Mouse (Mus musculus): Measurements from ENCODE around the gene Dchs2. TPM values are rescaled to one million over a fixed set of nuclear protein-coding genes. Genes with fewer than 3 reads are reported as not detected.

Gene Dchs2
- polyA plus RNA-seq, 1 experiment: 0.05 TPM

- no peak for DNase-seq (ENCODE audit: low read depth in 1 of 2, low spot score in 2 of 2)
- Histone ChIP-seq H3K4me3 (ENCODE audit: extremely low read depth, insufficient read depth, insufficient read length) (no peak overlapping the region), H3K4me1 (ENCODE audit: control insufficient read depth, insufficient read depth, insufficient read length) (no peaks in the 10 kb centered on the region), H3K36me3 (ENCODE audit: control insufficient read depth, insufficient read depth, low read length) (no peaks in the 10 kb centered on the region), H3K27me3 (ENCODE audit: control insufficient read depth, insufficient read depth, low read length) (no peaks in the 10 kb centered on the region), H3K27ac (ENCODE audit: insufficient read depth, low read length) (no peak overlapping the region)
- TF ChIP-seq CTCF (IDR thresholded peaks at IDR 0.05; ENCODE audit: extremely low read depth, insufficient read depth, insufficient read length, insufficient replicate concordance): no peak
- TF ChIP-seq POLR2A (IDR thresholded peaks at IDR 0.05; ENCODE audit: low read depth, low read length): no peak
- WGBS: 59% methylated on average over 3 of the region's 3 CpGs
Observed at GRCm38 (mm10) chr3:83148508-83148907, 20.8 kb downstream of the Dchs2 start.

DNA sequence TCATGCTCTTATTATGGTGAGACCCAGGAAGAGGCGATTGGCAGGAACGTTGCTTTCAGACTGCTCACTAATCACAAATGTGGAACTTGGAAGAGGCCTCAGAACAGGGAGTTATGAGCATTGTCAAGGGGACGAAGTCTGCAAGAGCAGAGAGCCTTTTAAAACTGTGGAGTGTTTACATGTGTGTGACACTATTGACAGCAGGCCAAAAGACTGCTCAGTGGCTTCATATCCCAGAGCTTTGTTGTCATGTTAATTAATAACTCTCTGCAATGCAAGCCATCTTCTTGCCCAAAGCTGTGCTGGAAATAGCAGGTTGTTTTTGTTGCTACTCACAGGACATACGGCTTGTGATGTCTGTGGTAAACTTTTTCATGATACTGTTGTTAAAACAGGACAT lies 27.9 kb downstream of the Dchs2 start:
- Histone ChIP-seq H3K36me3 (ENCODE audit: control insufficient read depth, insufficient read depth, low read length) (no peaks in the 10 kb centered on the region), H3K27me3 (ENCODE audit: control insufficient read depth, insufficient read depth, low read length) (no peaks in the 10 kb centered on the region), H3K4me3 (ENCODE audit: extremely low read depth, insufficient read depth, insufficient read length) (no peak overlapping the region), H3K4me1 (ENCODE audit: control insufficient read depth, insufficient read depth, insufficient read length) (no peaks in the 10 kb centered on the region), H3K27ac (ENCODE audit: insufficient read depth, low read length) (no peak overlapping the region)
- 50% methylated on average over 4 of the region's 4 CpGs for WGBS
- TF ChIP-seq POLR2A (IDR thresholded peaks at IDR 0.05; ENCODE audit: low read depth, low read length) (no peak), CTCF (IDR thresholded peaks at IDR 0.05; ENCODE audit: extremely low read depth, insufficient read depth, insufficient read length, insufficient replicate concordance) (no peak)
- no peak for DNase-seq (ENCODE audit: low read depth in 1 of 2, low spot score in 2 of 2)

DNA sequence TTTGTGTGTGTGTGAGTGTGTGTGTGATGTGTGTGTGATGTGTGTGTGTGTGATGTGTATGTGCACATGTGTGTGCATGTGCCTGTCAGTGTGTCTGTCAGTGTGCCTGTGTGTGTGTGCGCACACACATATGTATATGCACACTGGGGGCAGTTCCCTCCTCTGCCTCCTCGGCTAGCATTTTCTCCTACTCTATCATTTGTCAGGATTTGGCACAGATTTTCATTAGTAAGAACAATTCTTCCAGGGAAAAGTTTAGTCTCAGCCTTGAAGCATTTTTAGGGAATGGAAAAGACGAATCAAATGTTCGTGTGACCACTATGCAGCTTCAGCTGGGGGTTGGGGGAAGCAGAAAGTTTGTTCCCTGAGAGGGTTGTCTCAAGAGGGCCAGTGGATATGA lies 28.4 kb downstream of the Dchs2 start:
- Histone ChIP-seq H3K36me3 (ENCODE audit: control insufficient read depth, insufficient read depth, low read length) (no peaks in the 10 kb centered on the region), H3K27ac (ENCODE audit: insufficient read depth, low read length) (no peak overlapping the region), H3K4me3 (ENCODE audit: extremely low read depth, insufficient read depth, insufficient read length) (no peak overlapping the region), H3K27me3 (ENCODE audit: control insufficient read depth, insufficient read depth, low read length) (no peaks in the 10 kb centered on the region), H3K4me1 (ENCODE audit: control insufficient read depth, insufficient read depth, insufficient read length) (no peaks in the 10 kb centered on the region)
- TF ChIP-seq POLR2A (IDR thresholded peaks at IDR 0.05; ENCODE audit: low read depth, low read length): no peak
- no peak for TF ChIP-seq CTCF (IDR thresholded peaks at IDR 0.05; ENCODE audit: extremely low read depth, insufficient read depth, insufficient read length, insufficient replicate concordance)
- DNase-seq (ENCODE audit: low read depth in 1 of 2, low spot score in 2 of 2): no peak
- 83% methylated on average over 4 of the region's 4 CpGs for WGBS

- WGBS: 86% methylated on average over 6 of the region's 6 CpGs
- no peaks in the 10 kb centered on the region for H3K4me1 ChIP-seq (ENCODE audit: control insufficient read depth, insufficient read depth, insufficient read length)
Observed at GRCm38 (mm10) chr3:83161542-83162231, 33.9 kb downstream of the Dchs2 start.

DNA sequence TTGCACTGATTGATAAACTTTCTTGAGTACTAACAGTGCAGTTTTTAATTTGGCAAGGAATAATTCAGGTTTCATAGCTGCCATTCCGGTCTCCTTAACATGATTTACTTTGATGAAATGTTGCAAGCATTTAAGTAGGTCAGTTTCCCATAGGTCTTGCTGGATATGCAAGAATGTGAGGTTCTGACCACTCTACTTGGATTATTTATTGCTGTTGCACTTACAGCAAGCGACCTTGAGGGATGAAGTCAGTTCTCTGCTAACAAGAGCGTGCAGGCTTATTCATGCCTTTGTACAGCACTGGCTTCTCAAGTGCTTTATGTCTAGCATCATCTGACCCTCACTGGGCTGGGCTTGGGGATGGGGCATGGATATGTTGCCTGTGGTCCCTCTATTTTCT lies 35.9 kb downstream of the Dchs2 start:
- Histone ChIP-seq H3K4me3 (ENCODE audit: extremely low read depth, insufficient read depth, insufficient read length) (no peak overlapping the region), H3K4me1 (ENCODE audit: control insufficient read depth, insufficient read depth, insufficient read length) (no peaks in the 10 kb centered on the region), H3K36me3 (ENCODE audit: control insufficient read depth, insufficient read depth, low read length) (no peaks in the 10 kb centered on the region), H3K27ac (ENCODE audit: insufficient read depth, low read length) (no peak overlapping the region), H3K27me3 (ENCODE audit: control insufficient read depth, insufficient read depth, low read length) (no peaks in the 10 kb centered on the region)
- 82% methylated on average over 3 of the region's 3 CpGs for WGBS
- DNase-seq (ENCODE audit: low read depth in 1 of 2, low spot score in 2 of 2): no peak
- TF ChIP-seq CTCF (IDR thresholded peaks at IDR 0.05; ENCODE audit: extremely low read depth, insufficient read depth, insufficient read length, insufficient replicate concordance) (no peak), POLR2A (IDR thresholded peaks at IDR 0.05; ENCODE audit: low read depth, low read length) (no peak)

More at GRCm38 (mm10) chr3:83161542-83162231, 33.9 kb downstream of the Dchs2 start:
- no peak for DNase-seq (ENCODE audit: low read depth in 1 of 2, low spot score in 2 of 2)
- no peaks in the 10 kb centered on the region for H3K36me3 ChIP-seq (ENCODE audit: control insufficient read depth, insufficient read depth, low read length)
- no peak overlapping the region for H3K27ac ChIP-seq (ENCODE audit: insufficient read depth, low read length)
- no peak overlapping the region for H3K4me3 ChIP-seq (ENCODE audit: extremely low read depth, insufficient read depth, insufficient read length)
- TF ChIP-seq POLR2A (IDR thresholded peaks at IDR 0.05; ENCODE audit: low read depth, low read length) (no peak), CTCF (IDR thresholded peaks at IDR 0.05; ENCODE audit: extremely low read depth, insufficient read depth, insufficient read length, insufficient replicate concordance) (no peak)
- H3K27me3 ChIP-seq (ENCODE audit: control insufficient read depth, insufficient read depth, low read length): no peaks in the 10 kb centered on the region

- no peak for TF ChIP-seq POLR2A (IDR thresholded peaks at IDR 0.05; ENCODE audit: low read depth, low read length)
- no peak for TF ChIP-seq CTCF (IDR thresholded peaks at IDR 0.05; ENCODE audit: extremely low read depth, insufficient read depth, insufficient read length, insufficient replicate concordance)
- DNase-seq (ENCODE audit: low read depth in 1 of 2, low spot score in 2 of 2): no peak
- H3K27ac ChIP-seq (ENCODE audit: insufficient read depth, low read length): no peak overlapping the region
- no peak overlapping the region for H3K4me3 ChIP-seq (ENCODE audit: extremely low read depth, insufficient read depth, insufficient read length)
- WGBS: 85% methylated on average over 5 of the region's 5 CpGs
- no peaks in the 10 kb centered on the region for H3K36me3 ChIP-seq (ENCODE audit: control insufficient read depth, insufficient read depth, low read length)
- no peaks in the 10 kb centered on the region for H3K27me3 ChIP-seq (ENCODE audit: control insufficient read depth, insufficient read depth, low read length)
- no peaks in the 10 kb centered on the region for H3K4me1 ChIP-seq (ENCODE audit: control insufficient read depth, insufficient read depth, insufficient read length)
Observed at GRCm38 (mm10) chr3:83185527-83185926, 57.8 kb downstream of the Dchs2 start.

DNA sequence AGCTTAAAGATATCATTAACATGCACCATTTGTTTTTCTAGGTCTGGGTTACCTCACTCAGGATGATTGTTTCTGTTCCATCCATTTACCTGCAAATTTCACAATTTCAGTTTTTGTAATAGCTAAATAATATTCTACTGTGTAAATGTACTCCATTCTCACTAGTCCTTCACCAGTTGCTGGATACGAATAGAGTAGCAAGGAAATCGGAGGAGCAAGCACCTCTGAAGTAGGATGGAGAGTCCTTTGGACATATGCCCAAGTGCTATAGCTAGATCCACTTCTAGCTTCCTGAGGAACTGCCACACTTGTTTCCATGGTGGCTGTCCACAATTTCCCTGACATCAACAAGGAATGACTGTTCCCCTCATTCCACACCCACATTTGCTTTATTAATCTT lies 63.5 kb downstream of the Dchs2 start:
- Histone ChIP-seq H3K4me3 (ENCODE audit: extremely low read depth, insufficient read depth, insufficient read length) (no peak overlapping the region), H3K27me3 (ENCODE audit: control insufficient read depth, insufficient read depth, low read length) (no peaks in the 10 kb centered on the region), H3K4me1 (ENCODE audit: control insufficient read depth, insufficient read depth, insufficient read length) (no peaks in the 10 kb centered on the region), H3K36me3 (ENCODE audit: control insufficient read depth, insufficient read depth, low read length) (no peaks in the 10 kb centered on the region), H3K27ac (ENCODE audit: insufficient read depth, low read length) (no peak overlapping the region)
- no peak for TF ChIP-seq CTCF (IDR thresholded peaks at IDR 0.05; ENCODE audit: extremely low read depth, insufficient read depth, insufficient read length, insufficient replicate concordance)
- no peak for TF ChIP-seq POLR2A (IDR thresholded peaks at IDR 0.05; ENCODE audit: low read depth, low read length)
- DNase-seq (ENCODE audit: low read depth in 1 of 2, low spot score in 2 of 2): no peak
- WGBS: 73% methylated on average over 2 of the region's 2 CpGs

Measured in spleen, adult 2 months (tissue).